Mouse (Mus musculus): ENCODE results near the gene Elobl. TPM values are rescaled to one million over a fixed set of nuclear protein-coding genes. Genes with fewer than 3 reads are reported as not detected.
"Not testable (repeated sequence)": the region's sequence is repeated elsewhere in the genome, so short reads cannot be mapped to it uniquely, and the experiment has no call there.

Gene Elobl
- not detected in 2 replicates for total RNA-seq (2017)

DNA sequence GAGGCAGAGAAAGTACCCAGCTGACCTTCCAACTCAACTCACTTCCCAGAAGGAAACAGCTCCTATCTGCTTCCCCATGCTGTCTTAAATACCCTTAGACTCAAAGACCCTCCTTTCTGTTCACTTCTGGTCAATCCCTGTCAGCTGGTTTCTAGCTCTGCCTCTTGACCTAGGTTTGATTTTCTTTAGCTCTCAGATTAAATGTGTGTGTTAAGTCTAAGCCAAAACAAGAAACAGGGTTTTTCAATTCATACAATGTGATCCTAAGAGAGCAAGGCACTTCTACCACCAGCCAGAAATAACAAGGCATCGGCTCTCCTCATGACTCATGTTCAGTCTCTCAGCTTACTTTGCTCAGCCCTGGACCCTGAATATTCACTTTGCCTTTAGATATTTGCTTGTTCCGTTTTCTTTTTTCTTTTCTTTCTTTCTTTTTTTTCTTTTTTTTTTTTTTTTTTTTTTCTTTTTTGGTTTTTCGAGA, at the start of gene Elobl:
TSS of gene Elobl (minus strand) at position 51 of the 481 bp plus-strand sequence.
- ATAC-seq (replicated peaks; ENCODE audit: low read depth, poor library complexity, severe bottlenecking), result no peak

- ATAC-seq (replicated peaks; ENCODE audit: low read depth, poor library complexity, severe bottlenecking), result no peak
These were observed 45.5 kb upstream of the Elobl start for GRCm38 (mm10) chr11:89012241-89012640.

GRCm38 (mm10) chr11:89009496-89009895, 42.8 kb upstream of the Elobl start:
- ATAC-seq (replicated peaks; ENCODE audit: low read depth, poor library complexity, severe bottlenecking), result no peak

DNA sequence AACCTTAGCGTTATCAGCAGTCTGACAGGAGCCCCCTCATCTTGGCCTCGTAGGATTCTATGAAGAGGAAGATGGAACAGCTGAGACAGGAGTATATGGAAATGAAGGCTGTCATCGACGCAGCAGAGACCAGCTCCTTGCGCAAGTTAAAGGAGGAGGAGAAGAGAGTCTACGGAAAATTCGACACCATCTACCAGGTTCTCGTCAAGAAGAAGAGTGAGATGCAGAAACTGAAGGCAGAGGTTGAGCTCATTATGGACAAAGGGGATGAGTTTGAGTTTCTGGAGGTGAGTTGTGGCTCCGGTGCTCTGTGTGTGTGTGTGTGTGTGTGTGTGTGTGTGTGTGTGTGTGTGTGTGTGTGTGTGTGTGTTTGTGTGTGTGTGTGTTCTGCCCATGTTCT, 42.3 kb upstream of the Elobl start:
- ATAC-seq (replicated peaks; ENCODE audit: low read depth, poor library complexity, severe bottlenecking), result no peak

DNA sequence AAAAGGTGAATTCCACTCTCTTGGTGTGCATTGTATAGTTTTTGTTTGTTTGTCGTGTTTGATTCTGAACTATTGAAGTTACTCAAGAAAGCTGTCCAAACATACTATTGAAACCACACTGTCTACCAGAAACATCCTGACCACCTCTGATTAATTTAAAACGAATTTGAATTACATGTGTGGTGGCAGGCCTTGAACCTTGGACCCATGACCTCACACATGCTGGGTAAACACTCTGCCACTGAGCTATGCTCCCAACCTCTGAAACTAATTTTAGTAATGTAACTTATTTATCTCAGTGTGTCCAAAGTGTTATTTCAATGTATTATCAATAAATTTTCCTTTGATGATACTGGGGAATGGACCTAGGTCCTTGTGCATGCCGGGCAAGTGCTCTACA, 40.9 kb upstream of the Elobl start:
- no peak for ATAC-seq (replicated peaks; ENCODE audit: low read depth, poor library complexity, severe bottlenecking)

- peak; percentile 24; the same call in 1 of the 2 replicates for ATAC-seq (replicated peaks; ENCODE audit: low read depth, poor library complexity, severe bottlenecking)
These were observed 39.7 kb upstream of the Elobl start for GRCm38 (mm10) chr11:89006404-89006803.

DNA sequence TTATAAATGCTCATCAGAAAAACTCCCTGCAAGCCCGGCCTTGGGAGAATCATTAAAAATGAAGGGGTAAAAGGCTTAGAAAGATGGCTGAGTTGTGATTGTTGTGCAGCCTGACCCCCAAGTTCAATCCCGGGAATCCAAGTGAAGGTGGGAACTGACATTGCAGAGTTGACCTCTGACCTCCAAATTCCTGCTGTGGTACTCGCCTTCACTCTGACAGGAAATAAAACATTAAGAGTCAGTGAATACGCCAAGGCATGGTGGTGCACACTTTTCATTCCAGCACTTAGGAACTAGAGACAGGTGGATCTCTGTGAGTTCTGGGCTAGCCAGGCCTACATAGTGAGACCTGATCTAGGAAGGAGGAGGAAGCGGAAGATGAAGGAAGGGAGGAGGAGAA, 38.7 kb upstream of the Elobl start:
- ATAC-seq (replicated peaks; ENCODE audit: low read depth, poor library complexity, severe bottlenecking), result no peak

- no peak for ATAC-seq (replicated peaks; ENCODE audit: low read depth, poor library complexity, severe bottlenecking)
These were observed 37.0 kb upstream of the Elobl start for GRCm38 (mm10) chr11:89003726-89004125.

- no peak for ATAC-seq (replicated peaks; ENCODE audit: low read depth, poor library complexity, severe bottlenecking)
These were observed 36.3 kb upstream of the Elobl start for GRCm38 (mm10) chr11:89003078-89003477.

DNA sequence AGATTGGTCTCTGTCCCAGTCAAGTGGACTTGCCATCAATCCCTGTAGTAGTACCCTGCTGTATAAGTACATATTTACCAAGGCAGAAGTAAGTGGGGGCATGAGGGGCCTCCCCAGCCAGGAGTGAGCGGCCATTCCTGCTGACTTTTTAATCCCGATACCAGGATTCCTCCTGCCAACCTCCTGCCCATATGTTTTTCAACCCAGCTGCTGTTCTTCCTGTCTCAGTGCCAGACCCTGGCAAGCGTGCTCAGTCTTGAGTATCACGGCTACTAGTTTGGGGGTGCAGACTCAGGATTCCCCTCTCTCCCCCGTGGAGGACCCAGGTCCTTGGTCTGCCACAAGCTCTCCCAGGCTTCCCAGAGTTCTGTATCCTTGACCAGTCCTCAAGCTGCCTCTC, 35.9 kb upstream of the Elobl start:
- ATAC-seq (replicated peaks; ENCODE audit: low read depth, poor library complexity, severe bottlenecking), result no peak

- no peak for ATAC-seq (replicated peaks; ENCODE audit: low read depth, poor library complexity, severe bottlenecking)
These were observed 35.3 kb upstream of the Elobl start for GRCm38 (mm10) chr11:89002068-89002467.

DNA sequence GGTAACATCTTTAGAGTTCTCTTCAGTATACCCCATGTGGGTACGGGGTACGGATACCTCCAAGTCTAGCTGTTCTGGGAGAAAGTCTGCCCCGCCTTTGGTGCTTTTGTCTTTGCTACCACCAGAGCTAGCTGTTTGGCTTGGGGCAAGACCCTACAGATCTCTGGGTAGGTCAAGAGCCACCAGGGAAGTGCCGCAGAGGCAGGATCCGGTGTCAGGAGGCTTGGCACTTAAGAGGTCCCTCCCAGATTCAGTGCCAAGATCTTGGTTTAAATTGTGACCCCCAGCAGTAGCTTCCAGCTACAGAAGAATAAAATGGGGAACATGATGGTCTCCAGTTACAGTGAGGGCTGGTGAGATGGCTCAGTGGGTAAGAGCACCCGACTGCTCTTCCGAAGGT, 34.8 kb upstream of the Elobl start:
- ATAC-seq (replicated peaks; ENCODE audit: low read depth, poor library complexity, severe bottlenecking), result no peak

GRCm38 (mm10) chr11:89000527-89000819, 33.7 kb upstream of the Elobl start:
- 0 out of 2 replicates have a peak, but pooled peaks have one; percentile 13 for ATAC-seq (replicated peaks; ENCODE audit: low read depth, poor library complexity, severe bottlenecking)

- ATAC-seq (replicated peaks; ENCODE audit: low read depth, poor library complexity, severe bottlenecking), result 0 out of 2 replicates have a peak, but pooled peaks have one; percentile 0
These were observed 33.2 kb upstream of the Elobl start for GRCm38 (mm10) chr11:88999723-89000526.

GRCm38 (mm10) chr11:88998974-88999722, 32.4 kb upstream of the Elobl start, which contains the start of gene Trim25:
Gene Trim25, plus strand, starts transcription at chr11:88999376.
- ATAC-seq (replicated peaks; ENCODE audit: low read depth, poor library complexity, severe bottlenecking), result peak; percentile 91

DNA sequence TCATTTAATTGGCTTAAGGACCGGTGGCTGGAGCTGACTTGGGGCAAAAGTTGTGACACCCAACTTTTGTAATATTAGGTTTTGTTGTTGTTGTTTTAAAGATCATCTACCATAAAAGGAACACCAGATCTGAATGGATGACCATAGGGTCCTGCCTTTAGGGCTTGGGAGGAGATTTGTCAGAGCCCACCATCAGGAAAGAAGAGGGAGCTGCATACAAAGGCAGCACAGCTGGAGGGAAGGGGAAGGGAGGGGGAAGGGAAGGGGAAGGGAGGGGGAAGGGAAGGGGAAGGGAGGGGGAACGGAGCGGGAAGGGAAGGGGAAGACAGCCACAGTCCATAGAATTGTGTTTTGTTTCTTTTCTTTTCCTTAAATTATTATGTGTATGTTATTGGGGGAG, 31.7 kb upstream of the Elobl start:
- no peak for ATAC-seq (replicated peaks; ENCODE audit: low read depth, poor library complexity, severe bottlenecking)

- ATAC-seq (replicated peaks; ENCODE audit: low read depth, poor library complexity, severe bottlenecking), result not testable (repeated sequence)
These were observed 30.6 kb upstream of the Elobl start for GRCm38 (mm10) chr11:88997343-88997742.

GRCm38 (mm10) chr11:88996427-88996826, 29.7 kb upstream of the Elobl start:
- no peak for ATAC-seq (replicated peaks; ENCODE audit: low read depth, poor library complexity, severe bottlenecking)

DNA sequence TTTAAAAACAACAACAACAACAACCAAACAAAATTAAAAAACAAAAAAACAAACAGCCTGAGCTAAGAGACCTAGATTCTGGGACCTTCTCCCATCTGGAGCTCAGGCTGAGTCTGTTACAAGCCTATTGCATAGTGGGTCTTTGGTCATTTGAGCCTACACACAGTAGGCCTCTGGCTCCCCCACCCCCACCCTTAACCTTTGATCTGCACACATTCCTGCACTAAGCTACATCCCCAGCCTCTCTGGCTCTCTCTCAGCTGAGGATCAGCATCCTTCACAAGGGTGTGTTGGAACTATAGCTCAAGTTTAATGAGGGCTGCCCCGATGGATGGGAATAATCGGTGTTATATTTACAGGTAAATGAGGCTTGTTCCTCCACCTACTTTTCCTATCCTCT, 28.9 kb upstream of the Elobl start:
- no peak for ATAC-seq (replicated peaks; ENCODE audit: low read depth, poor library complexity, severe bottlenecking)

DNA sequence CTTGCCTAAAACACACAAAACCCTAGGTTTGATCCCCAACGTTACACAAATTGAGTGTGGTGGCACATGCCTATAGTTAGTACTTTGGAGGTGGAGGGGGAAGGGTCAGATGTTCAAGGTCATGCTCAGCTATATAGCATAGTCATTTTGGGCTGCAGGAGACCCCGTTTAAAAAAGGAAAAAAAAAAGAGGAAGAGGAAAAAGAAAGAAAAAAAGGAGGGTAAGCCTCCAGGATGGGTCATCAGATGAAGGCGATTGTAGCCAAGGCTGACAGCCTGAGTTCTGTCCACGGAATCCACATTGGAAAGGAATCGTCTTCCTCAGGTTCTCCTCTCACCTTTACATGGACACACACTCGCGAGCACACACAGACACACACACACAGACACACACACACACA, 27.8 kb upstream of the Elobl start:
- ATAC-seq (replicated peaks; ENCODE audit: low read depth, poor library complexity, severe bottlenecking), result no peak

GRCm38 (mm10) chr11:88993625-88994024, 26.9 kb upstream of the Elobl start:
- ATAC-seq (replicated peaks; ENCODE audit: low read depth, poor library complexity, severe bottlenecking), result peak; percentile 88

Data from common myeloid progenitor, adult 5-6 weeks (primary cell).